Mouse (Mus musculus) kidney, adult 2 months (tissue): ENCODE data around the gene Lrrc51. TPM values are rescaled to one million over a fixed set of nuclear protein-coding genes. Genes with fewer than 3 reads are reported as not detected.

Source experiments
- DNase-seq: peaks from one replicate; pipeline ENCODE4 v3.0.0; 2021
- H3K27ac ChIP-seq: fragments of 200-500 bp; 2 replicates; pipeline ENCODE4 v1.5.1; 2012; ENCODE audit warnings: low read depth, low read length, control low read depth, inconsistent platforms; ENCODE audit not compliant: insufficient read depth
- H3K27me3 ChIP-seq: fragments of 200-500 bp; replicated peaks from 2 replicates; pipeline ENCODE4 v1.6.1; 2012; ENCODE audit warnings: mild to moderate bottlenecking, moderate library complexity, low read length, inconsistent platforms; ENCODE audit not compliant: control insufficient read depth, insufficient read depth
- H3K36me3 ChIP-seq: fragments of 200-500 bp; 2 replicates; pipeline ENCODE4 v1.6.1; 2012; ENCODE audit warnings: mild to moderate bottlenecking, moderate library complexity, low read length, inconsistent platforms; ENCODE audit not compliant: control insufficient read depth, insufficient read depth
- H3K4me1 ChIP-seq: fragments of 200-500 bp; 2 replicates; pipeline ENCODE4 v1.6.1; 2011; ENCODE audit warnings: low read length; ENCODE audit not compliant: control insufficient read depth, insufficient read depth
- H3K4me3 ChIP-seq: fragments of 200-500 bp; 2 replicates; pipeline ENCODE4 v1.5.1; 2011; ENCODE audit warnings: mild to moderate bottlenecking, low read depth, low read length, control low read depth; ENCODE audit not compliant: insufficient read depth
- CTCF ChIP-seq: fragments of 200-500 bp; conservative IDR thresholded peaks from 2 replicates; pipeline ENCODE4 v1.5.1; 2011; ENCODE audit warnings: low read depth, mild to moderate bottlenecking, control low read depth, low read length, moderate library complexity, mixed read lengths; ENCODE audit not compliant: insufficient read depth, insufficient read length
- POLR2A ChIP-seq: fragments of 200-500 bp; IDR thresholded peaks from one replicate; pipeline ENCODE4 v1.6.1; 2011; ENCODE audit warnings: low read depth, low read length, control low read depth
- WGBS: fragments of 180-500 bp; shearing (Covaris S2); methylation state at CpG from one replicate; pipeline ENCODE4 v1.1.7; 2018; 5-methylcytosine and 5-hydroxymethylcytosine counted together
- polyA plus RNA-seq: library from polyadenylated mRNA; depleted of rRNA; stranded (reverse); fragments of >200 nt; gene quantifications from 2 replicates; pipeline ENCODE4 v1.2.3, GENCODE M21; 2012; rRNA removed

Lrrc51 gene
- 19.6 and 21.6 TPM in 2 replicates for polyA plus RNA-seq

DNA sequence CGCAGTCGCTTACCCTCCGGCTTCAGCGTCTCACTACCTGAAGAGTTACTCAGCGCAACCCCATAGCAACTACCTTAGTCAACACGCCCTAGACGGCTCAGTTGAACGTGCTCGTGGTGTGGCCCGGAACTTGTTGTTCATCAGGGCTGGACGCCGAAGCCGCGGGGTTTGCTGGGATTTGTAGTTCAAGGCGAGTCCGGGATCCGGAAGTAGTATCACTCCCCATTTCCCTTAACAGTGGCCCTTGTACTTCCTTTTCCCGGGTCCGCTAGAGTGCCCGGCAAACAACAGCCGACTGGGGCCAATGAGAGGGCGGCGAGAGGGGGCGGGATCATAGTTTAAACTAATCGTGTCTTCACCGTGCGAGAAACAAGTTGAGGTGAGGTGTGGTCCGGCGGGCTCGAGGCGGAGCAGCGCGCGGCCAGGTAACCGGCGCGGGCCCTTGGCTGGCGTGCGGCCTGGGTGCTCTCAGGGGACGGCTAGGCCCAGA is at the start of gene Lrrc51, which contains the start of gene Numa1:
Gene Lrrc51, minus strand, starts transcription at position 145 of the 490 bp plus-strand sequence.
Gene Numa1, plus strand, starts transcription at position 361 of the 490 bp plus-strand sequence.
- TF ChIP-seq POLR2A (peak; percentile 44), CTCF (no peak)
- DNase-seq: peak; percentile 99
- no peaks in the 10 kb centered on the region for H3K36me3 ChIP-seq
- under 1% methylated on average over 40 of the region's 40 CpGs for WGBS
- H3K27me3 ChIP-seq: no peaks in the 10 kb centered on the region
- no peaks in the 10 kb centered on the region; the same call in 1 of the 2 replicates for H3K4me1 ChIP-seq
- peak within 1 kb of the TSS; percentile 86 for H3K4me3 ChIP-seq
- peak within 1 kb of the TSS; percentile 53 for H3K27ac ChIP-seq

DNA sequence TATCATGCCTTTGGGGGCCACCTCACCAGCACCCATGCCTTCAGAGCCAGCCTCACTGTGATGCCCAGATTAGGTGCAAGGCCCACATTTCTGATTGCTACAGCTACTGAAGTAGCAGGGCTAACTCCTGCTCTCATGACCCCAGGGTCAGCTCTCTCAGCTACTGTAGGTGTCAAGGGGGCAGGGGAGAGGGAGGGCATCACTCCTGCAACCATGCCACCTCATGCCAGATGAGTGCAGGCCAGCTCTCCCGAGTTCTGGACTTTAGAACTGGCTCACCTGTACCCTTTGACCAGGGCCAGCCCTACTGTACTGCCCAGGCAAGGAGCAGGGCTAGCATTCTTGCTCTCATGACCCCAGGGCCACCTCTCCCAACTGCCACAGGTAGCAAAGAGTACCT is 49.0 kb upstream of the Lrrc51 start:
- TF ChIP-seq POLR2A (no peak), CTCF (no peak)
- peaks cover 6% of the 10 kb centered on the region; the same call in 1 of the 2 replicates for H3K4me1 ChIP-seq
- H3K27me3 ChIP-seq: no peaks in the 10 kb centered on the region
- DNase-seq: peak; percentile 85
- H3K27ac ChIP-seq: no peak overlapping the region
- H3K36me3 ChIP-seq: peaks cover under 1% of the 10 kb centered on the region; the same call in 1 of the 2 replicates
- 38% methylated on average over 1 of the region's 1 CpGs for WGBS
- H3K4me3 ChIP-seq: no peak overlapping the region

DNA sequence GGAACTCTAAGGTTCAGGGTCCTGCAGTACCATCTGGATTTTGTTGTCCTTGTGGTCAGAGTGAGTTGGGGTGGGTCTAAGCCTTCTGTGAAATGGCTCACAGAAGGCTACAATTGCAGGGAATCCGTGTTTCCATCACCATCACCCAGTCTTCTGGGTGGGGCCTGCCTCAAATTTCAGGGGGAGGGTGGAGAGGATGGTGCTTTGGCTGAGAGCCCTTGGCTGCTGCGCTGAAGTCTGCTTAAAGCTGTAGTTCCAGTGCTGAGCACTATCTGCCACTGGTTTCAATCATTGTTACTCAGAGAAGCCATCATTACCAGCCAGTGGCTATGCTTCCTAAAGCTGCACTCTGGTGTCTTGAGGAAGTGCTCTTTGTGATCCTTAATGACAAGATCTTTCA is 40.8 kb upstream of the Lrrc51 start:
- H3K4me3 ChIP-seq: no peak overlapping the region
- H3K4me1 ChIP-seq: peaks cover 28% of the 10 kb centered on the region
- peak; percentile 29 for DNase-seq
- H3K27me3 ChIP-seq: no peaks in the 10 kb centered on the region
- TF ChIP-seq CTCF: no peak
- TF ChIP-seq POLR2A: no peak
- peaks cover 2% of the 10 kb centered on the region; the same call in 1 of the 2 replicates for H3K36me3 ChIP-seq
- no peak overlapping the region for H3K27ac ChIP-seq
- WGBS: 18% methylated on average over 2 of the region's 2 CpGs

DNA sequence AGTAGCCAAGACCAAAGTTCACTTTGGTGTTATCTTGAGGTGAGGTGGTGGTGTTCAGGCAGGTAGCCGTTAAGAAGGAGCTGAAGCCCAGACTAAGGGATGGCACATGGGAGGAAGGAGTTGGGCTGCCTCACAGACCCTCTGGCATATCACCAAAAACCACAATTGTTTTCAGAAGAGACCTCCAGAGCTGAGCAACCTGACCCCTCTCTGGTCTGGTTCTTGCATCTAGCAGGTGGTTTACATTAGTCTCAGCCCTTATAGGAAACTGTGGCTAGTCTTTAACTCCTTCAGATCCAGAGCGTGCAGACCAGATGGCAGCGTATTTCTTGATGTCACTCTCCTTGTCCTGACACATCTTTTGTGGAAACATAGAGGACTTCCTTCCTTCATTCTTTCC is 40.0 kb upstream of the Lrrc51 start:
- no peak overlapping the region for H3K27ac ChIP-seq

DNA sequence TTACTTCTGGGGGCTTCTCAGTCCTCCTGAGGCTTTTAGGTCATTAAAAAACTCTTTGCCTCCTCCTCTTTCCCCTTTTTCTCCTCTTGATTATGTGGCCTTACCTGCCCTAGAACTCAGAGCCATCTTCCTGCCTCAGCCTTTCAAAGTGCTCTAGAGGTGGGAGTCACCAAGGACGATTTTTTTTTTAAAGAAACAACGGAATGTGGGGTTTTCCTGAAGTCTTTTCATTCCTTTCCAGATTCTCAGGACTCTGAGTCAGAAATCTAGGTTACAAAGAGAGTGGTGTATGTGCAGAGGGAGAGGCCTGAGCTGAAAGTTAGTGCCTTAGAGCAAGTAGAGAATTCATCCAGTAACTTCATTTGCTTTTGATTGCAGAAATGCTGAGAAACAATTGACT is 38.0 kb upstream of the Lrrc51 start:
- 17% methylated on average over 2 of the region's 2 CpGs for WGBS
- Histone ChIP-seq H3K4me3 (peak overlapping the region; percentile 80), H3K4me1 (peaks cover 32% of the 10 kb centered on the region), H3K27me3 (no peaks in the 10 kb centered on the region), H3K27ac (peak overlapping the region; percentile 96), H3K36me3 (no peaks in the 10 kb centered on the region)
- TF ChIP-seq CTCF (no peak), POLR2A (no peak)
- DNase-seq: no peak

More for the DNA sequence above, 40.0 kb upstream of the Lrrc51 start:
- TF ChIP-seq CTCF: no peak
- no peak for TF ChIP-seq POLR2A
- DNase-seq: no peak
- Histone ChIP-seq H3K36me3 (peaks cover 2% of the 10 kb centered on the region; the same call in 1 of the 2 replicates), H3K27me3 (no peaks in the 10 kb centered on the region), H3K4me1 (peaks cover 31% of the 10 kb centered on the region), H3K4me3 (no peak overlapping the region)
- WGBS: 63% methylated on average over 3 of the region's 3 CpGs

DNA sequence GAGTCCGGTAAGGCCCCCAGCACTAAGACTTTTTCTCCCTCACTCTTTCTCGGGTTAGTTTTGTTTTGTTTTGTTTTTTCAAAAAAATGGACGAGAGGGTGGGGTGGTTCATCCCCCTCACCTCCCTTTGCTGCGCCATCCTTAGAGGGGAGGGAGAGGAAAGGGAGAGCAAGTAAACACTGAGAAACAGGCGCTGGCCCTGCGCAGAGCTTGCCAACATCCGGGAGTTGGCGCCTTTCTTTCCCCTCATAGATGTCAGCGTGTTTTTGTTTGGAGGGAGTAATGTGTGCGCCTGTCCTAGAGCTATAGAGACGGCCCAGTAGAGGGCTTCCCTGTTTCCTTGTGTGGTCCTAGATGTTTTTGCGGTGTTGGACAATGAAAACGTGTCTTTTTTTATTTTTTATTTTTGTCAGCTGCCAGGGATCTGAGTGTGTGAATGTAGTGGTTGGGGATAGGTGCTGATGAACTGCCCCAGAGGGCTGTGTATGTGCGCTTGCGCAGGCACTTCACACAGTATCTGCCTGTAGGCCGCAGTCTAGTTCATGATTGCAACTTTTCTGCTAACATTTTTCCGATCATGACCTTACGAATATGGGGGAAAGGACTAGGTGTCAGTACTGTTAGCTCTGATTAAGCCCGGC is 37.2 kb upstream of the Lrrc51 start:
- H3K27ac ChIP-seq: peak overlapping the region; percentile 96
- no peaks in the 10 kb centered on the region for H3K27me3 ChIP-seq
- H3K36me3 ChIP-seq: no peaks in the 10 kb centered on the region
- H3K4me1 ChIP-seq: peaks cover 32% of the 10 kb centered on the region
- no peak for TF ChIP-seq POLR2A
- no peak for TF ChIP-seq CTCF
- peak overlapping the region; percentile 80 for H3K4me3 ChIP-seq
- DNase-seq: peak; percentile 86
- WGBS: 1% methylated on average over 19 of the region's 19 CpGs

DNA sequence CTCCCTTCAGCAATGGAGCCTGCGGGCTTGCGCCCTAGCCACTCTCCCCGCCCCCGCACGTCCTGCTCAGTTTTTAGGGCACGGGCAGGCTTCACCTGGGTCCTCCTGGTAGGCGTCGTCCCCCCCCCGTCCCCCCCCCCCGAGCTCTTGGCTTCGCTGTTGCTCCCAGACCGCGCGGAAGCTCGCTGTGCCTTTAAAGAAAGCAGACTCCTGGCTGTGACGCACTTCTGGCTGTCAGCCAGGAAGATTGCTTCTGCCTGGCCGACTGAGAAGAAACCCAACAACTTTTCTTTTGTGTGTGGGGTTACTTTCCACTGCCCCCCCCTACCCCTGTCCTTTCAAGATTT is 36.7 kb upstream of the Lrrc51 start:
- Histone ChIP-seq H3K27ac (peak overlapping the region; percentile 96), H3K36me3 (no peaks in the 10 kb centered on the region), H3K4me1 (peaks cover 36% of the 10 kb centered on the region), H3K4me3 (peak overlapping the region; percentile 80), H3K27me3 (no peaks in the 10 kb centered on the region)
- TF ChIP-seq POLR2A: no peak
- no peak for TF ChIP-seq CTCF
- peak; percentile 97 for DNase-seq
- WGBS: 0% methylated on average over 17 of the region's 17 CpGs
